Mouse (Mus musculus): ENCODE measurements at regions not wholly inside any gene's neighbourhood (a gene's known extent, or its start where the extent isn't known, plus 50 kb on each side); places are given as distances from the start of the nearest gene placed in this dataset.

DNA sequence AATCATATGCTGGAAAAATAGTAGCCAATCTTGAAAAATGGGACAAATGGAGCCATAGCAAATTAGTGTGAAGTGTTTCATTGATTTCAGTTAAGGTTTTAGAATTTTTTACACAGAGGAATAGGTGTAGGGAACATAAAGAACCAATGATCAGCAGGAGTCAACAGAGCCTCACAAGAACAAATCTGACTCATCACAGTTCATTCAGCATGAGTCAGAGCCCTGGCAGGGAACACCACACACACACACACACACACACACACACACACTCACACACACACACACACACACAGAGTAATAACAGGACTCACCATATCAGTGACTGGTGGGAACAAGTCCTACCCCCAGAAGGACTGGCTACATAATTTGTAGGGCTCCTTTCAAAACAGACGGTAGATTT lies 259.7 kb upstream of the Erbb4 start:
- no peak for DNase-seq
- 77% methylated on average over 1 of the region's 1 CpGs for WGBS

DNA sequence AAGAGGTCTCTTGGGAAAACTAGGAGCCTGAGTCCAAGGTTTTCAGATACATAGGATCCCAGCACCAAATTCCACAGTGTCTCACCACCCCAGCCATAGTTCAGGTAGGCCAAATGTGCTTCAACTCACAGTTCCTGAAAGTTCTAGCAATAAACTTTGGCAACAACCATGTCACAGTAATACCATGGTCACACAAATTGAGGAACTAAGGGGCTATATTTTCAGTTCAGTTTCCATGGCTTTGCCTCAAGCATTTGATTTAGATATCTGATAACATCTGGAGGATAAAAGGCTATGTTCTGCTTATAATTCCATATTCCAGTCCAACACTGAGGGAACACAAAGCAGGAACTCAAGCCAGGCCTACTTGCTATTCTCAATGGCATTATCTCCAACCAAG lies 256.2 kb upstream of the Erbb4 start:
- H3K27ac ChIP-seq (ENCODE audit: insufficient read depth, low read length), result no peak overlapping the region
- DNase-seq, result no peak
- no peak overlapping the region for H3K4me3 ChIP-seq (replicated peaks; ENCODE audit: insufficient read depth, low read depth, low read length)
- no peaks in the 10 kb centered on the region for H3K27me3 ChIP-seq (ENCODE audit: control insufficient read depth, insufficient read depth, low read length)
- no peaks in the 10 kb centered on the region for H3K4me1 ChIP-seq (ENCODE audit: control insufficient read depth, insufficient read depth, low read length)
- TF ChIP-seq CTCF (IDR thresholded peaks at IDR 0.05; ENCODE audit: borderline replicate concordance, insufficient read depth, low read depth, low read length) (no peak), POLR2A (IDR thresholded peaks at IDR 0.05; ENCODE audit: borderline replicate concordance, insufficient read depth, low read length) (no peak)

More for the DNA sequence above, 259.7 kb upstream of the Erbb4 start:
- Histone ChIP-seq H3K27me3 (ENCODE audit: control insufficient read depth, insufficient read depth, low read length) (no peaks in the 10 kb centered on the region), H3K27ac (ENCODE audit: insufficient read depth, low read length) (no peak overlapping the region), H3K4me1 (ENCODE audit: control insufficient read depth, insufficient read depth, low read length) (no peaks in the 10 kb centered on the region), H3K4me3 (replicated peaks; ENCODE audit: insufficient read depth, low read depth, low read length) (no peak overlapping the region)
- TF ChIP-seq CTCF (IDR thresholded peaks at IDR 0.05; ENCODE audit: borderline replicate concordance, insufficient read depth, low read depth, low read length), result no peak
- no peak for TF ChIP-seq POLR2A (IDR thresholded peaks at IDR 0.05; ENCODE audit: borderline replicate concordance, insufficient read depth, low read length)

DNA sequence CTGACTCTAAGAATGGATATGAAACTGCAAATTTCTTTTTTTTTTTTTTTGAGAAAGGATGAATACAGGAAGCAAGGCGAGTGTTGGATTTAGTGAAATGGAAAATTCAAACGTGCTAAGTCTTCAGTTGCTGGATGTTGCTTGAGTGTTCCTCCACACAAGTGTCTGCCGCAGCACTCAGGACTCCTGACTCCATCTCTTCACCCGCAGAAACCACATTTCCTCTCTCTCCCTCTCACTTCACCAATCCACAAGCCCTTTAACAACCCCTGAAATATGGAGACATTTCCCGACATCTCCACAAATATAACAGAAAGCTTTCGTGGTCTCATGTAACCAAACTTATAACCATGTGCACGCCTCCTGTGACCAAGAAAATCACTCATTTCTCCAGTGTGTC lies 249.7 kb upstream of the Erbb4 start:
- no peaks in the 10 kb centered on the region for H3K4me1 ChIP-seq (ENCODE audit: control insufficient read depth, insufficient read depth, low read length)
- 81% methylated on average over 7 of the region's 7 CpGs for WGBS

GRCm38 (mm10) chr1:69350417-69350816 lies 242.6 kb upstream of the Erbb4 start:
- no peak overlapping the region for H3K27ac ChIP-seq (ENCODE audit: insufficient read depth, low read length)
- H3K4me3 ChIP-seq (replicated peaks; ENCODE audit: insufficient read depth, low read depth, low read length), result no peak overlapping the region
- DNase-seq, result no peak
- 69% methylated on average over 2 of the region's 2 CpGs for WGBS
- no peaks in the 10 kb centered on the region for H3K27me3 ChIP-seq (ENCODE audit: control insufficient read depth, insufficient read depth, low read length)
- no peak for TF ChIP-seq POLR2A (IDR thresholded peaks at IDR 0.05; ENCODE audit: borderline replicate concordance, insufficient read depth, low read length)
- TF ChIP-seq CTCF (IDR thresholded peaks at IDR 0.05; ENCODE audit: borderline replicate concordance, insufficient read depth, low read depth, low read length), result no peak
- no peaks in the 10 kb centered on the region for H3K4me1 ChIP-seq (ENCODE audit: control insufficient read depth, insufficient read depth, low read length)

More for the DNA sequence above, 249.7 kb upstream of the Erbb4 start:
- Histone ChIP-seq H3K27ac (ENCODE audit: insufficient read depth, low read length) (no peak overlapping the region), H3K27me3 (ENCODE audit: control insufficient read depth, insufficient read depth, low read length) (no peaks in the 10 kb centered on the region), H3K4me3 (replicated peaks; ENCODE audit: insufficient read depth, low read depth, low read length) (no peak overlapping the region)
- no peak for DNase-seq
- TF ChIP-seq POLR2A (IDR thresholded peaks at IDR 0.05; ENCODE audit: borderline replicate concordance, insufficient read depth, low read length) (no peak), CTCF (IDR thresholded peaks at IDR 0.05; ENCODE audit: borderline replicate concordance, insufficient read depth, low read depth, low read length) (no peak)

DNA sequence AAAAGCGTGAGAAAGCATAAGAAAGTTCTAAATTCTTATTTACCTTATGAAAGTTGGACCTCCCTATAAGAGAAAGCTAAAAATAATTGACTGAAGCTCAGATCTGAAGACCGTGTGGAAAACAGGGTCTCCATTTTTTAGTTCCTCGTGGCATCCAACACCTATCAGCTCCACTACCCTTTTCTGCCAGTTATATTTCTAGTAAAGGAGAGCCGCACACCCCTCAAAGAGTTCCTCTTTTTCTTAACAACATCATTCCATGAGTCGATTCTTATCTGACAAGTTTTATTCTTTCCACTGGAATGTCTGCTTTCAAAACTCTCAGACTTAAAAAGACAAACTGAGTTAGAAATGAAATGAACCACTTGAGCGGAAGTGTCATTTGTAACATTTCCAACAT lies 242.0 kb upstream of the Erbb4 start:
- Histone ChIP-seq H3K27ac (ENCODE audit: insufficient read depth, low read length) (no peak overlapping the region), H3K4me1 (ENCODE audit: control insufficient read depth, insufficient read depth, low read length) (no peaks in the 10 kb centered on the region), H3K27me3 (ENCODE audit: control insufficient read depth, insufficient read depth, low read length) (no peaks in the 10 kb centered on the region), H3K4me3 (replicated peaks; ENCODE audit: insufficient read depth, low read depth, low read length) (no peak overlapping the region)
- 87% methylated on average over 6 of the region's 6 CpGs for WGBS
- no peak for DNase-seq
- no peak for TF ChIP-seq CTCF (IDR thresholded peaks at IDR 0.05; ENCODE audit: borderline replicate concordance, insufficient read depth, low read depth, low read length)

DNA sequence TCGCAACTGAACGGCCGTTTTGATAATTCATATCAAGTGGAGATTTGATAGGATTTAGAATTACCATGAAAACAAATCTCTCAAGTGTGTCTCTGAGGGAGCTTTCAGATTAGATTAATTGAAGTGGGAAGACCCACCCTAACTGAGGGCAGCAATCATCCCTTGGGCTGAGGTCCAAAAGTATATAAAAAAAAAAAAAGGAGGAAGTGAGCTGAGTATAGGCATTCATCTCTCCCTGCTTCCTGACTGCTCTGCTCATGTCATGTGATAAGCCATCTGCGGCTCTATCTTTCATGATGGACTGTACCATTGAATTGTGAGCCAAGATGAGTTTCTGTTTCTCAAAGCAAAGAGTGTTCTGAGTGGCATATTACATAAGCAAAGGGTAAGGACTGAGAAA lies 234.2 kb upstream of the Erbb4 start:
- no peak overlapping the region for H3K4me3 ChIP-seq (replicated peaks; ENCODE audit: insufficient read depth, low read depth, low read length)
- WGBS, result 82% methylated on average over 4 of the region's 4 CpGs
- no peak for DNase-seq
- no peak overlapping the region for H3K27ac ChIP-seq (ENCODE audit: insufficient read depth, low read length)
- no peaks in the 10 kb centered on the region for H3K27me3 ChIP-seq (ENCODE audit: control insufficient read depth, insufficient read depth, low read length)
- no peak for TF ChIP-seq POLR2A (IDR thresholded peaks at IDR 0.05; ENCODE audit: borderline replicate concordance, insufficient read depth, low read length)
- TF ChIP-seq CTCF (IDR thresholded peaks at IDR 0.05; ENCODE audit: borderline replicate concordance, insufficient read depth, low read depth, low read length), result no peak
- no peaks in the 10 kb centered on the region for H3K4me1 ChIP-seq (ENCODE audit: control insufficient read depth, insufficient read depth, low read length)

DNA sequence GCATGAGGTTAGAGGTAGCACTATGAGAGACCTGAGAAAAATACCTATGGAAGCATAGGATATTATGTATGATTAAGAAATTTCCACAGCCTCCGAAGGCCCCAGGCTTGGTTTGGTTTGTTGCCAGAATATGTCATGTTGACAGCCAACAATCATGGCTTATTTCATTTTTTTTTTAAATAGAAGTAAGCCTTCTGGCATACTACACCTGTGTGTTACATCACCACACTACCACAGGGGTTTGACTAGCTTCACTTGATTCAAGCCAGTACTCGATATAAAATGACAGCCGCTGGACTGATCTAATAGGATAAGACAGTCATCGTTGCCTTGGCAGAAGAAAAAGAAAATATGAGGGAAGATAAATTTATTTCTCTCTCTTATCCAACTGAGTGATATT lies 232.6 kb upstream of the Erbb4 start:
- Histone ChIP-seq H3K27me3 (ENCODE audit: control insufficient read depth, insufficient read depth, low read length) (no peaks in the 10 kb centered on the region), H3K4me3 (replicated peaks; ENCODE audit: insufficient read depth, low read depth, low read length) (no peak overlapping the region), H3K27ac (ENCODE audit: insufficient read depth, low read length) (no peak overlapping the region), H3K4me1 (ENCODE audit: control insufficient read depth, insufficient read depth, low read length) (no peaks in the 10 kb centered on the region)
- TF ChIP-seq POLR2A (IDR thresholded peaks at IDR 0.05; ENCODE audit: borderline replicate concordance, insufficient read depth, low read length), result no peak
- TF ChIP-seq CTCF (IDR thresholded peaks at IDR 0.05; ENCODE audit: borderline replicate concordance, insufficient read depth, low read depth, low read length), result no peak
- WGBS, result 51% methylated on average over 4 of the region's 4 CpGs
- no peak for DNase-seq

GRCm38 (mm10) chr1:69331418-69332254 lies 223.8 kb upstream of the Erbb4 start:
- Histone ChIP-seq H3K27ac (ENCODE audit: insufficient read depth, low read length) (no peak overlapping the region), H3K4me3 (replicated peaks; ENCODE audit: insufficient read depth, low read depth, low read length) (no peak overlapping the region), H3K4me1 (ENCODE audit: control insufficient read depth, insufficient read depth, low read length) (no peaks in the 10 kb centered on the region), H3K27me3 (ENCODE audit: control insufficient read depth, insufficient read depth, low read length) (no peaks in the 10 kb centered on the region)
- 43% methylated on average over 11 of the region's 11 CpGs for whole genome bisulfite sequencing
- TF ChIP-seq CTCF (IDR thresholded peaks at IDR 0.05; ENCODE audit: borderline replicate concordance, insufficient read depth, low read depth, low read length), result no peak
- no peak for TF ChIP-seq POLR2A (IDR thresholded peaks at IDR 0.05; ENCODE audit: borderline replicate concordance, insufficient read depth, low read length)
- no peak for DNase-seq

All from cerebellum, adult 2 months (tissue).